Mouse (Mus musculus) C2C12 (cell line): Measurements from ENCODE around the gene Meis2. TPM values are rescaled to one million over a fixed set of nuclear protein-coding genes. Genes with fewer than 3 reads are reported as not detected.
A peak's percentile ranks its signal among the peaks of the same experiment; 100 is the strongest.

Source experiments
- H3K27me3 ChIP-seq: one replicate; pipeline ENCODE4 v1.6.1; 2011; ENCODE audit not compliant: control insufficient read depth, insufficient read depth, insufficient read length
- H3K36me3 ChIP-seq: one replicate; pipeline ENCODE4 v1.6.1; 2011; ENCODE audit not compliant: control insufficient read depth, insufficient read depth
- H3K4me3 ChIP-seq: one replicate; pipeline ENCODE4 v1.5.1; 2011; ENCODE audit warnings: mild to moderate bottlenecking, control low read depth; ENCODE audit not compliant: poor library complexity, insufficient read depth, severe bottlenecking
- H3K79me2 ChIP-seq: one replicate; pipeline ENCODE4 v1.6.1; 2011; ENCODE audit not compliant: control insufficient read depth, insufficient read depth
- H3K79me3 ChIP-seq: one replicate; pipeline ENCODE4 v1.6.1; 2011; ENCODE audit warnings: low read depth, control low read depth
- H3ac ChIP-seq: one replicate; pipeline ENCODE3; 2011; ENCODE audit warnings: low read depth; ENCODE audit not compliant: control insufficient read depth, insufficient read length
- CEBPB ChIP-seq: IDR thresholded peaks from one replicate; pipeline ENCODE4 v1.6.1; 2011; ENCODE audit warnings: low read depth, mild to moderate bottlenecking, control low read depth, moderate library complexity
- CTCF ChIP-seq: IDR thresholded peaks from one replicate; pipeline ENCODE4 v1.5.1; 2011; ENCODE audit not compliant: control insufficient read depth, insufficient read depth, insufficient read length
- FOSL1 ChIP-seq: IDR thresholded peaks from one replicate; pipeline ENCODE4 v1.8.0; 2011; ENCODE audit warnings: mild to moderate bottlenecking, low read length; ENCODE audit not compliant: poor library complexity, insufficient read depth, severe bottlenecking
- MAX ChIP-seq: IDR thresholded peaks from one replicate; pipeline ENCODE4 v1.6.1; 2011; ENCODE audit warnings: mild to moderate bottlenecking, control low read depth
- MYOD1 ChIP-seq: IDR thresholded peaks from one replicate; pipeline ENCODE4 v1.6.1; 2011; ENCODE audit warnings: low read depth; ENCODE audit not compliant: control insufficient read depth, insufficient read length
- MYOG ChIP-seq: IDR thresholded peaks from one replicate; pipeline ENCODE4 v1.6.1; 2011; ENCODE audit not compliant: control insufficient read depth, insufficient read length; ENCODE audit errors: extremely low read depth
- USF1 ChIP-seq: IDR thresholded peaks from one replicate; pipeline ENCODE4 v1.6.1; 2011; ENCODE audit warnings: low read depth, mild to moderate bottlenecking, control low read depth, moderate library complexity
- long read RNA-seq, 2 experiments: library from polyadenylated mRNA; unstranded; transcript quantifications; one replicate each; pipeline ENCODE4 v2.0.0; 2019 to 2020
- polyA plus RNA-seq: library from polyadenylated mRNA; unstranded; fragments of >200 nt; fragmentation: generic; extraction: Trizol; gene quantifications from one replicate; pipeline ENCODE4 v1.2.1, GENCODE M21; 2012; ENCODE audit warnings: missing spikeins

Meis2 gene
- 16.3 TPM for polyA plus RNA-seq
- long read RNA-seq, experiment 1, partial matches to known transcripts: 1 of 4 reads
- long read RNA-seq, experiment 1, other reads (novel, unspliced or antisense): 3 of 4 reads
- long read RNA-seq, experiment 2, transcript Meis2-202 (13 exons, 2,844 nt): major isoform, 11 of 68 reads
- long read RNA-seq, experiment 2, transcript Meis2-206 (13 exons, 3,697 nt): minor isoform, 7 of 68 reads
- long read RNA-seq, experiment 2, transcript Meis2-204 (13 exons, 3,229 nt): minor isoform, 7 of 68 reads
- long read RNA-seq, experiment 2, partial matches to known transcripts: 27 of 68 reads
- long read RNA-seq, experiment 2, other reads (novel, unspliced or antisense): 10 of 68 reads

DNA sequence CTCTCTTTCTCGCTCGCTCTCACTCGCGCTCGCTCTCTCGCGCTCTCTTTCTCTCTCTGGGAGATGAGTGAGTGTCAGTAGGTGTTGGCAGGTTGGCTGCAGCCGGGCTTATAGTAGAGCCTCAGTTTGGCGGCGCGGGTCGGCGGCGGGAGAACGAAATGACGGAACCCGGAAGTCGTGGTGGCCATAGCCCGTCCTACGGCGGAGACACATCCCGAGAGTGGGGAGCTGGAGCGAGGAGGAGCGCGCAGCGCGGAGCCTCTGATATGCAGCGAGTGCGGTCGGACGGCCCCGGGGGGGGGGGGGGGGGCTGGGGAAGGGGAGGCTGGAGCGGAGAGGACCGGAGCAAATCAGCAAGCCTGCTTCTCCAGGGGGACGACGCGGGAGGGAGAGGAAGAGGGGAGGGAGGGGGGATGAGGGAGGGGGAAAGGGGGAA, at the start of gene Meis2:
Gene Meis2 (minus strand): TSS at position 270 of the 436 bp plus-strand sequence.
- H3K79me2 ChIP-seq: peaks cover 57% of the 10 kb centered on the region
- H3K36me3 ChIP-seq: peaks cover under 1% of the 10 kb centered on the region
- peaks cover 32% of the 10 kb centered on the region for H3K79me3 ChIP-seq
- H3ac ChIP-seq: peak within 1 kb of the TSS; percentile 68
- TF ChIP-seq USF1: no peak
- TF ChIP-seq CTCF: no peak
- TF ChIP-seq MAX: peak; percentile 17
- TF ChIP-seq MYOG: no peak
- no peak for TF ChIP-seq FOSL1
- no peak for TF ChIP-seq MYOD1
- no peaks in the 10 kb centered on the region for H3K27me3 ChIP-seq
- peak within 1 kb of the TSS; percentile 87 for H3K4me3 ChIP-seq

DNA sequence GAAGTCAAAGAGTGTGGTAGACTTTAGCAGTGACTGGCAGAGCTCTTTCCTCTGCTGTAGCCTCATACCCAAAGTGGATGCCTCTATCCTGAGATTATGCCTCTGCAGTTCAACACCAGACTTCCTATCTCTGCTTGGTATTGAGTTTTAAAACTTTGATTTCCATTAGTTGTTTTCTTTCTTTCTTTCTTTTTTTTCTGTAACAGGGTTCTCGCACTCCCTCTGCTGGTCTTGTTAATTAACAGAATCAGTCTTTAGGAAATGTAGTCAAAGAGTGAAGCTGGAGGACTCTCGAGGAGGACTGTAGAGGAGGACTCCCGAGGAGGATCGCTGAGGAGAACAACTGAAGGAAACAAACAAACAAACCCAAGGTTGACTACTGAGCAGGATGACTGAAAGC, 40.6 kb upstream of the Meis2 start:
- Histone ChIP-seq H3K27me3 (no peaks in the 10 kb centered on the region), H3K79me3 (no peaks in the 10 kb centered on the region), H3K36me3 (no peaks in the 10 kb centered on the region), H3K79me2 (no peaks in the 10 kb centered on the region), H3ac (no peak overlapping the region), H3K4me3 (no peak overlapping the region)
- TF ChIP-seq MYOD1 (no peak), CTCF (no peak), FOSL1 (no peak), MAX (no peak), MYOG (no peak), USF1 (no peak), CEBPB (no peak)

DNA sequence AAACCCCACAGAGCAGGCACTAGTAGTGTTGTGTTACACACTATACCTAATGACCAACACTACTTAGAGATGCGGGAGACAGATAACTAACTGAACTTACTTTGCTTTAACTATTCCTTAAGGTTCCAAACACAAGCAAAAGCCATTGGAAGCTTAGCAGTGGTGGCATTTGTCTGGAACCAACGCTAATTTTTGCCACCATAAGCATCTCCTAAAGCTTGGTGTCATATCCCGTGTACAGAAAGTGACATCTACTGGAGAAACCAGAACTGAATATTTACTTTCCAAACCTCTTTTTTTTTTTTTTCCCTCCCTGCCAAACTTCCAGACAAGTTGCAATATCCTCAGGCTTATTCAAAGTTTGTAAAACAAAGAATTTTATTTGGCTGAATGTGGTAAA, 39.5 kb upstream of the Meis2 start:
- Histone ChIP-seq H3K36me3 (no peaks in the 10 kb centered on the region), H3K79me2 (no peaks in the 10 kb centered on the region), H3K4me3 (no peak overlapping the region), H3K79me3 (no peaks in the 10 kb centered on the region), H3K27me3 (no peaks in the 10 kb centered on the region), H3ac (no peak overlapping the region)
- TF ChIP-seq USF1 (no peak), FOSL1 (no peak), MAX (no peak), MYOG (no peak), CEBPB (no peak), MYOD1 (no peak), CTCF (no peak)

DNA sequence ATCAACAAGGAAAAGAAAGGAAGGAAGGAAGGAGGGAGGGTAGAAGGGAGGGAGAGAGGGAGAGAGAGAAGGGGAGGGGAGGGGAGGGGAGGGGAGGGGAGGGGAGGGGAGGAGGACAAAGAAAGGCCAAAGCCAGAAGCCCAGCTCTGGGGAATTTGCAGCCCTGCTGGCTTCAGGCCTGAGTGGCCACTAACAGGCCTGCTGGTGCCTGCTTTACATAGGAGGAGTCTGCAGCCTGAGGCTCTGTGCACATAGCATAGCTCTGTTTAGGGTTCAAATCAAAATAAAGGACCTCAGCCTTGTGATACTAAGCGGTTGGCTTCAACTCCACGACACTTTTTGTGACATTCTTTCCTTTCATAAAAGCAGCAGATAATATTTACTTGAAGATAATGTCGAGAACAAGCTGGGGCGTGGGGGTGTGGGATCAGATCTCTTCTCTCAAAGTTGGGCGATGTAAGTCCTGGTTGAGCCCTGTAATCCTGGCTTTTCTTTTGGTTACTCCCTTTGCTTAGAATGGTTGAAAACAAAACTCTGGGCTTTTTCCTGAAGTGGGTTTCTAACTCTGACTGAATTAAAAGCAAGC, 37.9 kb upstream of the Meis2 start:
- H3K79me2 ChIP-seq: no peaks in the 10 kb centered on the region
- TF ChIP-seq USF1: no peak
- H3K36me3 ChIP-seq: no peaks in the 10 kb centered on the region
- H3ac ChIP-seq: no peak overlapping the region
- no peaks in the 10 kb centered on the region for H3K79me3 ChIP-seq
- no peak overlapping the region for H3K4me3 ChIP-seq
- no peaks in the 10 kb centered on the region for H3K27me3 ChIP-seq

DNA sequence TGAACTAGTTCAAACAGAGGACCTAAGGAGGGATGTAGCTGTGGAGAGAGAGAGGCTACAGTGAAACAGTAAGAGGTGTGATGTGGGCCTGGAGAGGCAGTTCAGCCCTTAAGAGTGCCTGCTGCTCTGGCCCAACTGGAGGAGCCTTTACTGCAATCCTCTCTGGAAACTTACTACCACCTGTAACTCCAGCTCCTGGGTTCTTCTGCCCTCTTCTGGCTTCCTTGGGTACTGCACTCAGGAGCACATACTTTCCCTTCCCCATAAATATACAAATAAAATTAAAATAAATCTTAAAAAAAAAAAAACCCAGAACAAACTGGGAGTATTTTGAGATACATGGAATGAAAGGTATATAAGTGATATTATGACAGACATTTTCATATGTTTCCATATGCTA, 35.6 kb upstream of the Meis2 start:
- TF ChIP-seq FOSL1: no peak
- TF ChIP-seq CEBPB: no peak
- no peak for TF ChIP-seq MYOG
- no peak for TF ChIP-seq CTCF
- TF ChIP-seq MAX: no peak
- no peak for TF ChIP-seq USF1
- no peak for TF ChIP-seq MYOD1
- no peaks in the 10 kb centered on the region for H3K36me3 ChIP-seq
- H3ac ChIP-seq: no peak overlapping the region
- H3K27me3 ChIP-seq: no peaks in the 10 kb centered on the region
- H3K79me3 ChIP-seq: no peaks in the 10 kb centered on the region
- no peak overlapping the region for H3K4me3 ChIP-seq
- no peaks in the 10 kb centered on the region for H3K79me2 ChIP-seq

DNA sequence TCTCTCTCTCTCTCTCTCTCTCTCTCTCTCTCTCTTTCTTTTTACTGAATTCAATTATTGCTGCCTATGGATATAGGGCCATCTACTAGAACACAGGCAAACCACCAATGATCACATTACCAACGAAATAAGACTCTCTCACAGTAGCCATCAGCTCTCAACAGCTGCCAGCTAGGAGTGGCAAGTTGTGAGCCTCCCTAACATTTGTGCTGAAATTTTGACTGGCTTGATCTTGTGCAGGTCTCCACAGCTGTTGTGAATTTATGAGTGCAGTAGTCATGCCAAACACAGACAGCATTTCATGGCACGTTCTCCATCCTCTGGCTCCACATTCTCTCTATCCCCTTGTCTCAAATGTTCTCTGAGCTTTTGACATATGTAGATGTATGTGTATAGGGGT, 15.3 kb upstream of the Meis2 start:
- Histone ChIP-seq H3ac (no peak overlapping the region), H3K4me3 (no peak overlapping the region), H3K79me2 (no peaks in the 10 kb centered on the region), H3K79me3 (no peaks in the 10 kb centered on the region), H3K27me3 (no peaks in the 10 kb centered on the region), H3K36me3 (no peaks in the 10 kb centered on the region)
- no peak for TF ChIP-seq FOSL1
- no peak for TF ChIP-seq USF1
- TF ChIP-seq MAX: no peak
- TF ChIP-seq MYOD1: no peak
- TF ChIP-seq CEBPB: no peak
- TF ChIP-seq MYOG: no peak
- no peak for TF ChIP-seq CTCF
